9 mouse cellular contexts compared by ENCODE assay signal in genomic region chr3:115689352-115689751, GRCm38 (mm10). TPM values are rescaled to one million over a fixed set of nuclear protein-coding genes. Genes with fewer than 3 reads are reported as not detected.
DNase-seq lines count a peak whose midpoint lies in the region; ATAC-seq and TF ChIP-seq lines count a peak whose summit lies in the region.
"Had no signal": no experiment of that assay in that cellular context is flagged by ENCODE, and none has a peak within 500 bp of the region (broad histone marks: within the 10 kb centered on the region; RNA-seq: fewer than 3 reads in every experiment).

No protein-coding gene starts in this region.

- H3K4me1 ChIP-seq in hindbrain, embryonic 11.5 days (replicated peaks; ENCODE audit: control insufficient read depth, insufficient read depth, low read length), result no peaks in the 10 kb centered on the region
- no peaks in the 10 kb centered on the region for H3K4me1 ChIP-seq in hindbrain, embryonic 13.5 days (replicated peaks)
- peaks cover 11% of the 10 kb centered on the region for H3K4me1 ChIP-seq in G1E (ENCODE audit: insufficient read depth, low read depth, low read length)
- no peaks in the 10 kb centered on the region for H3K4me1 ChIP-seq in forebrain, postnatal 0 days (ENCODE audit: insufficient read depth)

- H3K27me3 ChIP-seq in hindbrain, embryonic 11.5 days (ENCODE audit: control insufficient read depth, insufficient read depth, low read length), result no peaks in the 10 kb centered on the region
- no peaks in the 10 kb centered on the region for H3K27me3 ChIP-seq in hindbrain, embryonic 13.5 days
- H3K27me3 ChIP-seq in G1E (ENCODE audit: insufficient read depth, low read length), result peaks cover 10% of the 10 kb centered on the region; the same call in 1 of the 2 replicates
- no peaks in the 10 kb centered on the region for H3K27me3 ChIP-seq in forebrain, postnatal 0 days (ENCODE audit: insufficient read depth, low read length)

- no peak for TF ChIP-seq CTCF in G1E (IDR thresholded peaks at IDR 0.05; ENCODE audit: low read depth, low read length)
- TF ChIP-seq CTCF in forebrain, postnatal 0 days (IDR thresholded peaks at IDR 0.05; ENCODE audit: low read depth), result no peak

- H3K9ac ChIP-seq in hindbrain, embryonic 11.5 days (ENCODE audit: low read depth, low read length), result no peak overlapping the region
- no peak overlapping the region for H3K9ac ChIP-seq in hindbrain, embryonic 13.5 days
- no peak overlapping the region for H3K9ac ChIP-seq in forebrain, postnatal 0 days
- H3K9ac ChIP-seq: liver, embryonic 14.5 days had no signal

- no peak overlapping the region for H3K27ac ChIP-seq in hindbrain, embryonic 11.5 days (ENCODE audit: low read depth, low read length)
- H3K27ac ChIP-seq in hindbrain, embryonic 13.5 days, result no peak overlapping the region
- H3K27ac ChIP-seq in forebrain, postnatal 0 days (ENCODE audit: low read depth, low read length), result no peak overlapping the region
- H3K27ac ChIP-seq: liver, embryonic 14.5 days had no signal

- H3K36me3 ChIP-seq in hindbrain, embryonic 11.5 days (ENCODE audit: control insufficient read depth, insufficient read depth, low read length), result no peaks in the 10 kb centered on the region
- H3K36me3 ChIP-seq in hindbrain, embryonic 13.5 days, result no peaks in the 10 kb centered on the region
- no peaks in the 10 kb centered on the region for H3K36me3 ChIP-seq in G1E (replicated peaks)
- no peaks in the 10 kb centered on the region for H3K36me3 ChIP-seq in forebrain, postnatal 0 days (ENCODE audit: insufficient read depth)

- no peak overlapping the region for H3K4me2 ChIP-seq in hindbrain, embryonic 11.5 days (replicated peaks; ENCODE audit: low read depth, low read length)
- no peak overlapping the region for H3K4me2 ChIP-seq in hindbrain, embryonic 13.5 days
- no peak overlapping the region for H3K4me2 ChIP-seq in forebrain, postnatal 0 days (ENCODE audit: low read depth)

- intact Hi-C loops in gastrocnemius, postnatal 36 days (cut with DNase I), result no loop called here

- ATAC-seq in hindbrain, embryonic 11.5 days (ENCODE audit: low FRiP score), result no peak
- ATAC-seq in hindbrain, embryonic 13.5 days (ENCODE audit: low FRiP score), result no peak
- ATAC-seq in G1E (ENCODE audit: extremely low read depth, insufficient number of reproducible peaks, low FRiP score, poor library complexity, severe bottlenecking), result peak; percentile 54
- ATAC-seq in granulocyte monocyte progenitor cell, adult 5-6 weeks (replicated peaks; ENCODE audit: poor library complexity, severe bottlenecking), result peak; percentile 72
- ATAC-seq in forebrain, postnatal 0 days, result no peak

- DNase-seq in hindbrain, embryonic 11.5 days (ENCODE audit: low spot score), result peak; percentile 21
- no peak for DNase-seq in G1E (ENCODE audit: low spot score)
- DNase-seq in lung, postnatal 25 days (ENCODE audit: low spot score), result peak; percentile 53
- DNase-seq in gastrocnemius, postnatal 36 days, result no peak
- no peak for DNase-seq in testis, postnatal 10 days (ENCODE audit: low spot score)
- DNase-seq in forebrain, postnatal 0 days, result no peak

- WGBS in hindbrain, embryonic 11.5 days, result 28% methylated on average over 8 of the region's 8 CpGs
- 26% methylated on average over 8 of the region's 8 CpGs for WGBS in hindbrain, embryonic 13.5 days
- 28% methylated on average over 8 of the region's 8 CpGs for WGBS in forebrain, postnatal 0 days

- no peak overlapping the region for H3K4me3 ChIP-seq in hindbrain, embryonic 11.5 days (ENCODE audit: low read depth, low read length)
- no peak overlapping the region for H3K4me3 ChIP-seq in hindbrain, embryonic 13.5 days
- H3K4me3 ChIP-seq in G1E (ENCODE audit: low read depth, low read length), result no peak overlapping the region
- no peak overlapping the region for H3K4me3 ChIP-seq in forebrain, postnatal 0 days (ENCODE audit: low read depth, low read length)

- H3K9me3 ChIP-seq in hindbrain, embryonic 11.5 days (ENCODE audit: control insufficient read depth, low read length), result no peaks in the 10 kb centered on the region
- H3K9me3 ChIP-seq in hindbrain, embryonic 13.5 days, result no peaks in the 10 kb centered on the region
- no peaks in the 10 kb centered on the region for H3K9me3 ChIP-seq in G1E (replicated peaks)
- no peaks in the 10 kb centered on the region for H3K9me3 ChIP-seq in forebrain, postnatal 0 days (ENCODE audit: low read length)

RNA-seq across cellular contexts. Expression of gene S1pr1, which starts 25.5 kb away (rescaled TPM):
- polyA plus RNA-seq in hindbrain, embryonic 11.5 days (2014; fragmentation: Nextera tagmentation; extraction: Ambion mirVana), result 13.8 and 14.1 TPM in 2 replicates
- polyA plus RNA-seq in hindbrain, embryonic 13.5 days (2015; fragmentation: Nextera tagmentation; extraction: Ambion mirVana), result 22.8 and 23.5 TPM in 2 replicates
- total RNA-seq in G1E (2014; fragmentation: Nextera tagmentation), result 5.0 and 5.5 TPM in 2 replicates
- 2.1 and 2.6 TPM in 2 replicates for total RNA-seq in G1E (2017)
- polyA plus RNA-seq in G1E (2012), result 0.17 and 0.26 TPM in 2 replicates
- total RNA-seq in granulocyte monocyte progenitor cell, adult 5-6 weeks (2014; fragmentation: Nextera tagmentation), result 0.77 and 1.6 TPM in 2 replicates
- total RNA-seq in granulocyte monocyte progenitor cell, adult 5-6 weeks (2017), result 0.26 and 1.0 TPM in 2 replicates
- total RNA-seq in gastrocnemius, postnatal 36 days (2021), result 10 to 100 TPM; 17.3 to 19.6 TPM
- total RNA-seq in forebrain, postnatal 0 days (2014; rRNA removed), result 31.2 and 38.7 TPM in 2 replicates
- polyA plus RNA-seq in forebrain, postnatal 0 days (2015; fragmentation: Nextera tagmentation; extraction: Ambion mirVana), result 25.9 and 31.7 TPM in 2 replicates

Comparison
In these comparisons a context has a peak if more than half of its experiments do, and no peak if none do; other contexts are left out.
1. ATAC-seq: peak in G1E (single experiment) and granulocyte monocyte progenitor cell, adult 5-6 weeks (single experiment); none in hindbrain, embryonic 11.5 days (single experiment), hindbrain, embryonic 13.5 days (single experiment) and forebrain, postnatal 0 days (single experiment).
2. DNase-seq: peak in hindbrain, embryonic 11.5 days (single experiment) and lung, postnatal 25 days (single experiment); none in G1E (single experiment), gastrocnemius, postnatal 36 days (0 of 2), testis, postnatal 10 days (single experiment) and forebrain, postnatal 0 days (single experiment).